Mouse (Mus musculus): Measurements from ENCODE around the gene Cd164l2.

- TF ChIP-seq MAFK (IDR thresholded peaks at IDR 0.05; ENCODE audit: insufficient read depth, low read depth, low read length): no peak
- TF ChIP-seq ZC3H11A (IDR thresholded peaks at IDR 0.05; ENCODE audit: borderline replicate concordance, low read depth, low read length): no peak
Measured at GRCm38 (mm10) chr4:133213268-133213590, 1.3 kb downstream of the Cd164l2 start.
